ENCODE assay signal across 11 mouse cellular contexts in the genomic region with DNA sequence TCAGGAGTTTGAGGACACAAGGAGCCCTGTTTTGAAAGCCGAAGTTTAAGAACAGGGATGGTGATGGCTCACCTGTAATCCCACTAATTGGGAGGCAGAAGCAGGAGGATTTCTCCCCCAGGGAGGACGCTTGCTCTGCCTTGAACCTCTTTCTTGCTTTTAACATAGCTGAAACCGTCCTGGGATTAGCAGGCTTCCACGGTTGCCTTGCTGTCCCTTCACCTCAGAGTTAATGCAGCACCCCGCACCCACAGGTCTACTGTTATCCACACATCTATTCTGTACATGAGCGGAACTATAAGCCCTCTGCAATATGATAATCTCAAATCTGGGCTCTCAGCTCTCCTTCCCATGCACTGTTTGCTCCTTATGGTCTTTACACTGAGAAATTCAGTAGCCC. TPM values are rescaled to one million over a fixed set of nuclear protein-coding genes. Genes with fewer than 3 reads are reported as not detected.
A peak's percentile ranks its signal among the peaks of the same experiment; 100 is the strongest.
DNase-seq lines count a peak whose midpoint lies in the region; ATAC-seq lines count a peak whose summit lies in the region.
"Had no signal": no experiment of that assay in that cellular context is flagged by ENCODE, and none has a peak within 500 bp of the region (broad histone marks: within the 10 kb centered on the region; RNA-seq: fewer than 3 reads in every experiment).

No protein-coding gene starts in this region.

- peaks cover 22% of the 10 kb centered on the region for H3K4me1 ChIP-seq in hindbrain, embryonic 13.5 days (replicated peaks)
- H3K4me1 ChIP-seq in hindbrain, embryonic 10.5 days (replicated peaks): peaks cover 22% of the 10 kb centered on the region
- H3K4me1 ChIP-seq in neural tube, embryonic 15.5 days: peaks cover 36% of the 10 kb centered on the region

- no peaks in the 10 kb centered on the region for H3K9me3 ChIP-seq in hindbrain, embryonic 13.5 days
- H3K9me3 ChIP-seq in hindbrain, embryonic 10.5 days: no peaks in the 10 kb centered on the region
- no peaks in the 10 kb centered on the region for H3K9me3 ChIP-seq in neural tube, embryonic 15.5 days (replicated peaks)
- H3K9me3 ChIP-seq: embryonic facial prominence, embryonic 13.5 days; embryonic facial prominence, embryonic 15.5 days; forebrain, embryonic 10.5 days; forebrain, embryonic 12.5 days had no signal

- no peak overlapping the region for H3K27ac ChIP-seq in hindbrain, embryonic 13.5 days
- H3K27ac ChIP-seq in hindbrain, embryonic 10.5 days: no peak overlapping the region
- no peak overlapping the region for H3K27ac ChIP-seq in neural tube, embryonic 15.5 days (replicated peaks)
- H3K27ac ChIP-seq: embryonic facial prominence, embryonic 13.5 days; embryonic facial prominence, embryonic 15.5 days; forebrain, embryonic 10.5 days; forebrain, embryonic 12.5 days had no signal

- no peaks in the 10 kb centered on the region for H3K27me3 ChIP-seq in hindbrain, embryonic 13.5 days
- no peaks in the 10 kb centered on the region for H3K27me3 ChIP-seq in hindbrain, embryonic 10.5 days (ENCODE audit: insufficient read depth, poor library complexity, severe bottlenecking)
- no peaks in the 10 kb centered on the region for H3K27me3 ChIP-seq in neural tube, embryonic 15.5 days (replicated peaks)
- H3K27me3 ChIP-seq: embryonic facial prominence, embryonic 13.5 days; embryonic facial prominence, embryonic 15.5 days; forebrain, embryonic 12.5 days had no signal

- H3K9ac ChIP-seq in hindbrain, embryonic 13.5 days: 0 out of 2 replicates have a peak overlapping the region, but pooled peaks have one; percentile 19
- no peak overlapping the region for H3K9ac ChIP-seq in neural tube, embryonic 15.5 days (replicated peaks)
- H3K9ac ChIP-seq: embryonic facial prominence, embryonic 15.5 days; forebrain, embryonic 12.5 days had no signal

- DNase-seq in hindbrain, embryonic 10.5 days (ENCODE audit: low spot score): no peak
- DNase-seq in neural tube, embryonic 10.5 days (ENCODE audit: extremely low spot score, low spot score): no peak

- H3K4me2 ChIP-seq in hindbrain, embryonic 13.5 days: no peak overlapping the region
- 0 out of 2 replicates have a peak overlapping the region, but pooled peaks have one; percentile 17 for H3K4me2 ChIP-seq in neural tube, embryonic 15.5 days
- H3K4me2 ChIP-seq: embryonic facial prominence, embryonic 13.5 days; embryonic facial prominence, embryonic 15.5 days; forebrain, embryonic 12.5 days had no signal

- H3K36me3 ChIP-seq in hindbrain, embryonic 13.5 days: peaks cover 6% of the 10 kb centered on the region
- peaks cover 13% of the 10 kb centered on the region for H3K36me3 ChIP-seq in hindbrain, embryonic 10.5 days
- peaks cover 5% of the 10 kb centered on the region; the same call in 1 of the 2 replicates for H3K36me3 ChIP-seq in neural tube, embryonic 15.5 days
- H3K36me3 ChIP-seq: embryonic facial prominence, embryonic 15.5 days had no signal

- 75% methylated on average over 6 of the region's 6 CpGs for WGBS in hindbrain, embryonic 13.5 days
- 75% methylated on average over 6 of the region's 6 CpGs for WGBS in hindbrain, embryonic 10.5 days
- 77% methylated on average over 6 of the region's 6 CpGs for WGBS in neural tube, embryonic 15.5 days

- no peak for ATAC-seq in hindbrain, embryonic 13.5 days (ENCODE audit: low FRiP score)
- no peak for ATAC-seq in neural tube, embryonic 15.5 days (ENCODE audit: low FRiP score)
- ATAC-seq: forebrain, embryonic 14.5 days; forebrain, embryonic 16.5 days had no signal

- no peak overlapping the region for H3K4me3 ChIP-seq in hindbrain, embryonic 13.5 days
- no peak overlapping the region for H3K4me3 ChIP-seq in hindbrain, embryonic 10.5 days
- H3K4me3 ChIP-seq in neural tube, embryonic 15.5 days (replicated peaks): no peak overlapping the region
- H3K4me3 ChIP-seq: embryonic facial prominence, embryonic 13.5 days; embryonic facial prominence, embryonic 15.5 days; erythroblast, embryonic 14.5 days; forebrain, embryonic 12.5 days had no signal

RNA-seq across cellular contexts. Expression of a gene that starts 2.3 kb away (rescaled TPM):
- 224 and 228 TPM in 2 replicates for polyA plus RNA-seq in hindbrain, embryonic 13.5 days (2015; fragmentation: Nextera tagmentation; extraction: Ambion mirVana)
- polyA plus RNA-seq in hindbrain, embryonic 10.5 days (2016; fragmentation: Nextera tagmentation; extraction: Ambion mirVana): 181 and 211 TPM in 2 replicates
- 199 and 224 TPM in 2 replicates for polyA plus RNA-seq in neural tube, embryonic 15.5 days (2015; fragmentation: Nextera tagmentation; extraction: Ambion mirVana)

RNA-seq across cellular contexts. Expression of a gene that starts 12.2 kb away (rescaled TPM):
- 68.1 and 79.0 TPM in 2 replicates for polyA plus RNA-seq in hindbrain, embryonic 13.5 days (2015; fragmentation: Nextera tagmentation; extraction: Ambion mirVana)
- 22.9 and 34.9 TPM in 2 replicates for polyA plus RNA-seq in hindbrain, embryonic 10.5 days (2016; fragmentation: Nextera tagmentation; extraction: Ambion mirVana)
- polyA plus RNA-seq in neural tube, embryonic 15.5 days (2015; fragmentation: Nextera tagmentation; extraction: Ambion mirVana): 74.8 and 94.6 TPM in 2 replicates
- polyA plus RNA-seq: erythroblast, embryonic 14.5 days had no signal

RNA-seq across cellular contexts. Expression of a gene that starts 16.7 kb away (rescaled TPM):
- polyA plus RNA-seq in hindbrain, embryonic 13.5 days (2015; fragmentation: Nextera tagmentation; extraction: Ambion mirVana): 583 TPM in 2 replicates
- polyA plus RNA-seq in hindbrain, embryonic 10.5 days (2016; fragmentation: Nextera tagmentation; extraction: Ambion mirVana): 517 and 570 TPM in 2 replicates
- 479 and 502 TPM in 2 replicates for polyA plus RNA-seq in neural tube, embryonic 15.5 days (2015; fragmentation: Nextera tagmentation; extraction: Ambion mirVana)

RNA-seq across cellular contexts. Expression of a gene that starts 28.0 kb away (rescaled TPM):
- polyA plus RNA-seq in hindbrain, embryonic 13.5 days (2015; fragmentation: Nextera tagmentation; extraction: Ambion mirVana): 0.55 and 0.83 TPM in 2 replicates
- 3.4 and 4.3 TPM in 2 replicates for polyA plus RNA-seq in hindbrain, embryonic 10.5 days (2016; fragmentation: Nextera tagmentation; extraction: Ambion mirVana)
- 1.3 and 6.9 TPM in 2 replicates for polyA plus RNA-seq in neural tube, embryonic 15.5 days (2015; fragmentation: Nextera tagmentation; extraction: Ambion mirVana)
- polyA plus RNA-seq: erythroblast, embryonic 14.5 days had no signal

RNA-seq across cellular contexts. Expression of a gene that starts 33.0 kb away (rescaled TPM):
- 54.3 and 58.2 TPM in 2 replicates for polyA plus RNA-seq in hindbrain, embryonic 13.5 days (2015; fragmentation: Nextera tagmentation; extraction: Ambion mirVana)
- 28.8 and 43.6 TPM in 2 replicates for polyA plus RNA-seq in hindbrain, embryonic 10.5 days (2016; fragmentation: Nextera tagmentation; extraction: Ambion mirVana)
- polyA plus RNA-seq in neural tube, embryonic 15.5 days (2015; fragmentation: Nextera tagmentation; extraction: Ambion mirVana): 53.0 and 60.0 TPM in 2 replicates
